Mouse (Mus musculus) testis, adult 2 months (tissue): ENCODE results near the gene Filip1l. TPM values are rescaled to one million over a fixed set of nuclear protein-coding genes. Genes with fewer than 3 reads are reported as not detected.

Experiments
- H3K27ac ChIP-seq: fragments of 200-500 bp; 2 replicates; pipeline ENCODE4 v1.5.1; 2012; ENCODE audit warnings: low read depth, low read length; ENCODE audit not compliant: control insufficient read depth, insufficient read depth
- H3K27me3 ChIP-seq: fragments of 200-500 bp; 2 replicates; pipeline ENCODE4 v1.6.1; 2012; ENCODE audit warnings: mild to moderate bottlenecking, low read length, moderate library complexity; ENCODE audit not compliant: control insufficient read depth, insufficient read depth
- H3K36me3 ChIP-seq: fragments of 200-500 bp; 2 replicates; pipeline ENCODE4 v1.6.1; 2012; ENCODE audit warnings: mild to moderate bottlenecking, low read length; ENCODE audit not compliant: control insufficient read depth, insufficient read depth
- H3K4me1 ChIP-seq: fragments of 200-500 bp; 2 replicates; pipeline ENCODE4 v1.6.1; 2012; ENCODE audit warnings: low read length; ENCODE audit not compliant: control insufficient read depth, insufficient read depth
- H3K4me3 ChIP-seq: fragments of 200-500 bp; 2 replicates; pipeline ENCODE4 v1.5.1; 2012; ENCODE audit warnings: low read depth, mild to moderate bottlenecking, low read length, moderate library complexity, mixed read lengths; ENCODE audit not compliant: control insufficient read depth
- CTCF ChIP-seq: fragments of 200-500 bp; IDR thresholded peaks from 2 replicates; pipeline ENCODE4 v1.5.1; 2012; ENCODE audit warnings: low read depth, mild to moderate bottlenecking, inconsistent platforms, low read length, moderate library complexity; ENCODE audit not compliant: control insufficient read depth, insufficient read depth, insufficient replicate concordance
- POLR2A ChIP-seq: fragments of 200-500 bp; IDR thresholded peaks from 2 replicates; pipeline ENCODE4 v1.6.1; 2012; ENCODE audit warnings: low read depth, mild to moderate bottlenecking, inconsistent platforms, low read length, moderate library complexity; ENCODE audit not compliant: control insufficient read depth
- polyA plus RNA-seq: library from polyadenylated mRNA; depleted of rRNA; stranded (reverse); fragments of >200 nt; gene quantifications from 2 replicates; pipeline ENCODE4 v1.2.3, GENCODE M21; 2012

Filip1l gene
- polyA plus RNA-seq, 1 experiment = 1.2 TPM

DNA sequence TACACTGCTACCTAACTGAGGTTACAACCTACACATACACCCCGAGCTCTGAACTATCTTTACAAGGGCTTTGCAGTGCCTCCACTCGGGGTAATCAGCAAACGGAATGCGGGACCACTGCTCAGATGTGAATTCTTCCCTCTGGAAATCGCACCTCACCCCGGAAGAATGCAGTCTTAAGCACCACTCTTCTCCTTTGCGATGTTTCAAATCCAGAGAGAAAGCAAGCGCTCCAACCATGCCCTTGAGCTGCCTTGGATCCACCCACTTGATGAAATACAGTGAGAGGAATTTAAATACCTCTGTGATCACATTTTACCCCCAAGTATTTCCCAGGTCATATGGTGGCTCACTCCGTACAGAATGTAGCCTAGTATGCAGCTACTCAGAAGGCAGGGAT lies 64.1 kb downstream of the Filip1l start:
- Histone ChIP-seq H3K36me3 (no peaks in the 10 kb centered on the region), H3K4me1 (no peaks in the 10 kb centered on the region; the same call in 1 of the 2 replicates), H3K4me3 (no peak overlapping the region), H3K27ac (no peak overlapping the region), H3K27me3 (no peaks in the 10 kb centered on the region)
- no peak for TF ChIP-seq POLR2A
- TF ChIP-seq CTCF = no peak

DNA sequence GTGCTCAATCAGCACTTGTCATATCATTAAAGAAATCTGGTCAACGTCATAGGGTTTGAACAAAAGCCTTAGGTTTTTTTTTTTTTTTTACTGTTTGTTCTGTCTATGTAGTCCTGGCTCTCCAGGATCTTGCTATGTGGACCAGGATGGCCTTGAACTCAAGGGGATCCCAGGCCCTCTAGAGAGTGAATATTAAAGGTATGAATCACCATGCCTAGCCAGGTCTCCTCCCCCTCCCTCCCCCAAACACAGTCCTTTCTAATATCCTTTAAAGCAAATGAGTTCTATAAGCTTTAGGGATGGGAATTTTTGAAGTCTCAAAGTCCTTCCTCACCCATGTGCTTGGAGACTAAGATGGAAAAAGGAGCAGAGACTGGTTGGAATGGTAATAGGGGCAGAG lies 65.1 kb downstream of the Filip1l start:
- H3K27me3 ChIP-seq = no peaks in the 10 kb centered on the region
- H3K27ac ChIP-seq = 0 out of 2 replicates have a peak overlapping the region, but pooled peaks have one; percentile 28
- H3K4me1 ChIP-seq = peaks cover under 1% of the 10 kb centered on the region
- TF ChIP-seq CTCF (no peak), POLR2A (no peak)
- no peak overlapping the region for H3K4me3 ChIP-seq
- no peaks in the 10 kb centered on the region for H3K36me3 ChIP-seq

DNA sequence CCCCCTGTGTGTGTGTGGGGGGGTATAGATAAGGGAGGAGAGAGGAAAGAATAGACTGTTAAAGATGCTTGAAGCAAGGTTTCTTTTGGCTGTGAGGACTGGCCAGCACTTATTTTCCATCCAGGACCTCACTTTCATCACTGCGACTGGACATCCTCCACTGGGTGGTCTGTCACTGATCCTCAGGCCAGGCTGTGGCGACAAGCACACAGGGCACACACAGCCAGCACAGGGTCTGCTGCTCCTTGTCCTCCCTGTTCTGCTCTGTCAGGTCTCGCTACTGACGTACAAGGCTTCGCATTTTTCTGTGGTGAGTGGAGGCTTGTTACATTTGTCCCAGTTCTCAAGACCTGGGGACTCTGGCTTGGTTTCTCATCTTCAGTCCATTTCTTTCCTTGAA lies 66.4 kb downstream of the Filip1l start:
- H3K27me3 ChIP-seq = no peaks in the 10 kb centered on the region
- TF ChIP-seq CTCF (no peak), POLR2A (no peak)
- no peak overlapping the region for H3K4me3 ChIP-seq
- no peaks in the 10 kb centered on the region for H3K36me3 ChIP-seq
- peaks cover 2% of the 10 kb centered on the region for H3K4me1 ChIP-seq
- peak overlapping the region; percentile 76 for H3K27ac ChIP-seq

DNA sequence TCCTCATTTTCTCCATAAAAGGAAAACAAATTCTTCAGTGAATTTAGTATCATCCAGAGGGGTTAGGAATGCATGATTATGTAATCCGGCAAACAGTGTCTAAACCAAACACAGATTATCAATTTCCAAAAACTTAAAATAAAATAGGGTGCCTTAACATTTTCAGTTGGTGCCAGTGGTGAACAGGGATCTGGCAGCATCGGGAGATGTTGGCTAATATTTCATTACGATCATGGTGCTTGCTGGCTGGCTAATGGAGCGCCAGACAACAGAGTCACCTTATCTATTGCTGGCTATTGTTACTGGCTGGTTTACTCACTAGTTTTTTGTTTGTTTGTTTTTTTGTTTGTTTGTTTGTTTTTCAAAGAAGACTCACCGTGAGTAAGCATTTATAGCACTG lies 67.0 kb downstream of the Filip1l start:
- no peaks in the 10 kb centered on the region for H3K36me3 ChIP-seq
- no peak overlapping the region for H3K4me3 ChIP-seq
- H3K27ac ChIP-seq = no peak overlapping the region
- no peaks in the 10 kb centered on the region for H3K27me3 ChIP-seq
- TF ChIP-seq POLR2A (no peak), CTCF (no peak)
- peaks cover 2% of the 10 kb centered on the region for H3K4me1 ChIP-seq

DNA sequence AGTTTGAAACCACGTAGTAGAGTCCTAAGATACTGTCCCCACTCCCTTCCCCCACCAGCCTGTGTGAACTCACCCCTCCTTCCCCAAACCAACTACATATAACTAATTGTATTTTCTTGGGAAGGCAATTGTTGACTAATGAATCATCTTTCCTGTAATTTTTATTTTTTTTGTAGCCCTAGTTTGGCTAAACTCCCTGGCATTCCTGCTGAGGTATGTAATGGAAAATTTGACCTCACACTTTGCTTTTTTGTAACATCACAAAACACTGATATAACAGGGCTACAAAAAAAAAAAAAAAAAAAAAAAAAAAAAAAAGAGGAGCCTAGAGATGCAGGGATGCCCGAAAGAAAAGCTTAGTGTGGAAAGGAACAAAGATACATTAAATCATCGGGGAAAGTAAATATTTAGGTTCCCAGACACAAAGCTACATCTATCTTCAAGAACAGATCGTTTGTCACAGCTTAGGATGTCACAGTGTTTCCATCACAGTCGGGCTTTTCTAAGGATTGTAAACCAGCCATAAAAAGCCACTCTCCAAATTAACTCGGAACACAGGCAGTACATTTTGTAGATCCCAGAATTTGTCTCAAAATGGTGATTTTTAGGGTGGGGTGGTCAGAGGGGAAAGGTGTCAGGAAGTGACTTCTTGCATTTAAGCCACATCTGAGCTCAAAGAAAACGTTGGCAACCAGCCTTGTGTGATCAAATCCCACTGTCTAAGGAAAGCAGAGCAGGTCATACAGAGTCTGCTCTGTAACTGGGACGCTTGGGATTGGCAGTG lies 68.1 kb downstream of the Filip1l start:
- Histone ChIP-seq H3K4me1 (peaks cover 2% of the 10 kb centered on the region), H3K27me3 (no peaks in the 10 kb centered on the region), H3K4me3 (no peak overlapping the region), H3K36me3 (no peaks in the 10 kb centered on the region), H3K27ac (peak overlapping the region; percentile 61)
- TF ChIP-seq CTCF (no peak), POLR2A (no peak)

DNA sequence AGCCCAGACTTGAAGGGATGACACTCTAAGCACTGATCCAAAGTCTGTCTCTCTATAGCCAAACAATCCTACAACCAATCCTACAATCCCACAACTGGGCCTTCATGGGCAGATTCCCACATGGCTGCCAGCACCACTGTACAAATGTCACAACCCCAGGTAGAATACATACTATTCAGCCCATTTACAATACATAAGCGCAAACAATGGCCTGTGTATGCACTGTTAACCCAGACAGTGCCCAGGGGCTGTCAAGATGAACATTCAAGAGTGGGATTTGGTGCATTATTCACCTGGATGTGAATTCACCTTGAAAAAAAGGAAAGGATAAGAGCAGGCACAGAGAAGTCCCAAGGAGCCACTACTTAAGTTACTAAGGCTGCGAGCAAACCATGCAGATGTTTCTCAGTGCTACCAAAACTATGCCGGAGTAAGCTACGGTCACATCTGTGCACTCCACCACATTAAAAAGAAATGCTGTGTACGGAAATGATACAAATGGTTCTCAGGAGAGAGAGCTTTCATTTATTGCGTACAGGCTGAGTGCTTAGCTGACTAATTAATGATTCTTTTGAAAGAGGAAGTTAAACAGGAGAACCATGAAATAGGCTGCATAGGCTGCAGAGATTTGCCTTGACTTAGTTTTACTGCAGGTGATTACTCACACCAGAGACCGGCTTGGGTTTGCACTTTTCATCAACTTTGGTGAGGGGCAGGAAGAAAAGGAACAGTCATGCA lies 69.0 kb downstream of the Filip1l start:
- H3K4me3 ChIP-seq = no peak overlapping the region
- H3K27me3 ChIP-seq = no peaks in the 10 kb centered on the region
- H3K36me3 ChIP-seq = no peaks in the 10 kb centered on the region
- H3K4me1 ChIP-seq = peaks cover 2% of the 10 kb centered on the region
- TF ChIP-seq POLR2A (no peak), CTCF (no peak)
- peak overlapping the region; percentile 61 for H3K27ac ChIP-seq

DNA sequence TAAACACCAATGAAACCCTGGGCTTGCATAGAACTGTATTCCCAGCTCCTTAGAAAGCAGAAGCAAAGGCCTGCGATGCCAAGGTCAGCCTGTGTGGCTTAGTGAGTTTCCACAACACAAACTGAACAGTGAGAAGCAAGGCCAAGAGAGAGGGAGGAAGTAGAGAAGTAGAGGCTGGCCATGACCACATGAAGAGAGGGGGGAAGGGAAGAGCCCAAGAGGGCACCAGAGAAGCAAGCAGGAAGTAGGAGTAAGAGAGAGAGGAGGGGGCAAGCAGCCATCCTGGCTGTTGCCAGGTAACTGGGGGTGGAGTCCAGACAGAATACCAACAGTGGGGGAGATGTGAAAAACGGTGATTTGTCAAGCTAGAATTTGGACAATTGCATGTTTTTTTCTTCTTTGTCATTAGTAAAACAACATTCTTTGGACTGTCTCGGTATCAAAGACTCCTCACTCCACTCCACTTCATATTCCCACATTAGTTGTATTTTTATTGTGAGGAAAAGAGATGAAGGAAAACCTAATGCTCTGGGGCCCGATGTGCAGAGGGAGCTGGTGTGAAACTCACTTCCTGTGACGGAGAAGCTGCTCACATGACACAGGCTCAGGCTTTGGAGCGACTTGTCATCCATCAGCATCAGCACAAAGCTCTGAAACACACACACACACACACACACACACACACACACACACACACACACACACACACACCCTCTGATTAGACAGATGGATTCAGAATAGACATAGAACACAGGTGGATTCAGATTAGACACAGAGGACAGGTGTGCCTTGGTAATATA lies 70.3 kb downstream of the Filip1l start:
- H3K36me3 ChIP-seq = no peaks in the 10 kb centered on the region
- TF ChIP-seq CTCF (no peak), POLR2A (no peak)
- no peak overlapping the region for H3K27ac ChIP-seq
- H3K4me1 ChIP-seq = peaks cover 2% of the 10 kb centered on the region
- no peak overlapping the region for H3K4me3 ChIP-seq
- H3K27me3 ChIP-seq = no peaks in the 10 kb centered on the region
